Mouse (Mus musculus): ENCODE measurements at regions not wholly inside any gene's neighbourhood (a gene's known extent, or its start where the extent isn't known, plus 50 kb on each side); places are given as distances from the start of the nearest gene placed in this dataset.

DNA sequence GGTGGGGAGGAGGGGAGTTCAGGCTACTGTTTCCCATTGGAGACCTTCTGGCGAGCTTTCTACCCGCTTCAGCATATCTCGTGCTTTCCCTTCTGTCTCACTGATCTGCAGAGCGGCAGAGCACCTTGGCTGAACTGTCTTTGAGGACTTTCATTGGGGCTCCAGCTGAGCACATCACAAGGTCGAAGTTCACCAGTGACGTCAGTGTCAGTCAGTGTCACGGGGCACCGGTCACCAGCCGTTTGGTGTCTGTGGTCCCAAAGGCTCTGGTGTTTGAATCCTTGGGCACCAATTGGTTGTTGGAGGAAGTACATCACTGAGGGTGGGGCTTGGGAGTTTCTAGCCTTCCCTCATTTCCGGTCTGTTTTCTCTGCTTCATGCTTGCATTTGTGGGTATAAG is 51.2 kb upstream of the Zfp64 start:
- no peak for TF ChIP-seq CTCF (IDR thresholded peaks at IDR 0.05; ENCODE audit: low read depth)
- no peak for TF ChIP-seq EP300 (optimal IDR thresholded peaks at IDR 0.05)

Data from stomach, postnatal 0 days (tissue).